Mouse (Mus musculus) c-Kit-negative CD71-positive TER-119-positive erythroid progenitor cells, embryonic 14.5 days (primary cell): ENCODE results near the gene Cit.
A peak's percentile ranks its signal among the peaks of the same experiment; 100 is the strongest.

Experiments
- DNase-seq: peaks from one replicate; pipeline ENCODE4 v3.0.0-alpha.2; 2013; ENCODE audit warnings: low read depth, low spot score

The Cit gene

DNA sequence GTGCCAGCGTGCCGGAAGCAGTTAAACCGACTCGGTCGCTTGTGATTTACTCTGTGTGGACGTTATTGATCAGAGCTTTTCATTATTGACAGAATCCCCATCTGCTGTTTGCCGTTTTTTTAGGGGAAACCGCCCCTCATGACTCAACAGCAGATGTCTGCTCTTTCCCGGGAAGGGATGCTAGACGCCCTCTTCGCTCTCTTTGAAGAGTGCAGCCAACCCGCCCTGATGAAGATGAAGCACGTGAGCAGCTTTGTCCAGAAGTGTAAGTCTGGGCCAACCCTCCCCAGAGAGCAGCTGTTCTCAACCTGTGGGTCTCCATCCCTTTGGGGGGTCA is 5.9 kb downstream of the Cit start:
- no peak for DNase-seq

DNA sequence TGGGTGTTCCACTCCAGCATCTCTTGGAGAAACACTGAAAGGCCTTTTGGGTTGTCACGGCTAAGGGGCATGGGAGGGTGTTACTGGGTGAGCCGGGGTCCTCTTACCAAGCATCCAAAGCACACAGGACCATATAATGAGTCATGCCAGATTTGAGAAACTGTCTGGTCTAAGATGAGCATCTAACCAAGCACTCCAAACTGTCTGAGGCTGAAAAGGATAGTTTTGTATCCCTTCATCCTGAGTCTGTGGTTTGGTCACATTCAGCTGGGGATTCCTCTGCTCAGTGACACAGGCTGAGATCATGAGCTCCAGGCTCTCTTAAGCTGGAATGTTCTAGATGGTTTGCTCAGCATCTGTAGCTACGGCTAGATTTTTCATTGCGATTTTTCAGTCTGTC is 7.4 kb downstream of the Cit start:
- DNase-seq, result no peak

DNA sequence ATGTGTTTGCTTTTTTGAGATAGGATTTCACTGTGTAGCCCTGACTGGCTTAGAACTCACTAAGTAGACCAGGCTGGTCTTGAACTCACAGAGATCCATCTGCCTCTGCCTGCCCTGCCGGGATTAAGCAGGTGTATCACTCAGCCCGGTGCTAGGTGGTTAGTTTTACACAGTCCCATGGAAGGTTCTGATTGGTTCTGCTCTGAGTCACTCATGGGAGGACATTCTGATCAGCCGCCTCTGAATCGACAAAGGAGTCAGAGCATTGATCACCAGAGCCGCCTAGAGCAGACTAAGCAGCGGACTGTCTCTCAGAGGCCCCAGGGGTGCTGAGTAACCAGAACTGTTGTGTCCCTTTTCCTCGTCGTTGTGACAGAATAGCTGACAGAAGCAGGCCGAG is 8.6 kb downstream of the Cit start:
- no peak for DNase-seq

DNA sequence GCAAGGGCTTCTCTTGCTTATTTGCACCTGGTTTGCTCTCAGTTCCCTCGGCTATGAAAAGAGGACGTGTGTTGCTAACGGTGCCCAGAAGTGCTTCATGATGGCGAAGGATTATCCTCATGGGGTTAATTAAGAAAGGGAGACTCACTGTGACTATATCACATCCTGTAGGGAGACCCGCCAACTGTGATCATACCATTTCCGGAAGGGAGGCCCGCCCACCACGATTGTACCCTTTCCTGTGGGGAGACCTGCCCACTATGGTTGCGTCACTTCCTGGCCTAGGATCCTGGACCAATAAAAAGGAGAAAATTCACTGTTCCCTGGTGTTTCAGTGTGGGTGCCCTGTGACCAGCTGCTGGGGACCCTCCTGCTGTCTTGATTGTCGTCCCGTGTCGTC is 9.3 kb downstream of the Cit start:
- DNase-seq, result no peak

DNA sequence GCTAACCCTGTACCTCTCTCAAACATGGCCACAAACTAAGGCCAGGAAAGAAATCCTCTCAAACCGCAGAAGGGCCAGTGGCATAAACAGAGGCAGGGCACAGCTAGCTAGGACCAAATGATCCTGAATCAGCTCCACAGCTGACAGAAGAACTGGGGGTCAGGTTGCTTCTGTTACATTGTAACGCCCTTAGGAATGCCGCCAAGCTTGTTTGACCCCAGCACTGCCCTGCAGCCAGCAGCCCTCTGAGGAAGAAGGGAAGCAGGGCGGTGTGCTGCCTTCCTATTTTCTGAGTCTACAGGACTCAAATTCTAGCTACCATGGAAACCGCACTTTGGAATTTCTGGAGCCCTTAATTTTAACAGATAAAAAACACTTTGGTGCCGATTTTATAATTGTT is 13.6 kb downstream of the Cit start:
- no peak for DNase-seq

DNA sequence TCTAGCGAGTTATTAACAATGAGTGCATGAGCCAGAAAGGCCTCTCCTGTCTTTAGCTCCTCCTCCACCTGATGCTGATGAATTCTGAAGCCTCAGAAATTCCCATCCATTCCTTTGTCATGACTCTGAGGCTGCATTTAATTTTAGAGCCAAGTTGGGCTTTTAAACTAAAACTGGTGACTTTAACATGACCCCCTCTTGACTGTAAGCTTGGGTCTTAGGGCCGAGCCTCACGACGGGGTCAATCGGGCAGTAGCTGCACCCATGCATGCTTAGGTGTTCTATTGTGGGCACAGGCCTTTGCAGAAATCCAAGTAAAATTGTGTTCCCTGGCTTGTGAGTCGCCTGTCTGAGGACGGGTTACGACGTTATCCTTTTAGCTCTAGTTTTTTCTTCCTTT is 14.4 kb downstream of the Cit start:
- no peak for DNase-seq

DNA sequence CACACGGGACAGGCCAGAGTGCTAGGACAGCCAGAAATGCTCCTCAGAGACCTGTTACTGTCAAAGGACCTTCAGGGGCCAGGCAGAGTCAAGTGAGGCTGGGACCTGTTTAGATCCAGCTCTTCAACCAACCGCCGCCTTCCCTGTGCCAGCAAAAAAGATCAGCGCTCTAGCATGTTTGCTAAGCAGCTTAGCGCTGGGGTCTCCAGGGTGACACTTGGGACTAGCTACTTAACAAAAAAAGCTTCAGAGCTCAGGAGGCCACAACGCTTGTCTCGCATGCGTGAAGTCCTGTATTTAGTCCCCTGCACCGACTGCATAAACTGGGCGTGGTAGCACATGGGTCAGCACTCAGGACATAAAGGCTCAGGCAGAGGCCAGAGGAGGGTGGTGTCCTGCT is 16.9 kb downstream of the Cit start:
- DNase-seq, result no peak

DNA sequence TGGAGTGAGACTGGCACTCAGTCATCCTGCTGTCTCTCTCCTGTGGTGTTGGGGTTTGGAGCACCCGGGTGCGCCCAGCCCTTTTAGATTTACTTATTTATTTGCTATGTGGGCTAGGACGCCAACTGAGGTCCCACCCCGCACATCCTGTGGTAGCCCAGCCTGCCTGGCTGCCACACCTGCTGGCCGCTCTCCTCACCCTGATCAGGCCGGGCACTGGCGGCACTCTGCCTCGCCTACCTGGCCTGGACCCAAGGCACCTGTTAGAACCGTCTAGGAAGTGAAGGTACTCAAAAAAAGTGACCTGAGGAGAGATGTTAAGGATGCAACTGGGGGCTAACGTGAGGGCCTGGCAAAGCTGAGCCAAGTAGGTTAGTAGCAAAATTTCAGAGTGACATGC is 17.4 kb downstream of the Cit start:
- DNase-seq, result no peak

DNA sequence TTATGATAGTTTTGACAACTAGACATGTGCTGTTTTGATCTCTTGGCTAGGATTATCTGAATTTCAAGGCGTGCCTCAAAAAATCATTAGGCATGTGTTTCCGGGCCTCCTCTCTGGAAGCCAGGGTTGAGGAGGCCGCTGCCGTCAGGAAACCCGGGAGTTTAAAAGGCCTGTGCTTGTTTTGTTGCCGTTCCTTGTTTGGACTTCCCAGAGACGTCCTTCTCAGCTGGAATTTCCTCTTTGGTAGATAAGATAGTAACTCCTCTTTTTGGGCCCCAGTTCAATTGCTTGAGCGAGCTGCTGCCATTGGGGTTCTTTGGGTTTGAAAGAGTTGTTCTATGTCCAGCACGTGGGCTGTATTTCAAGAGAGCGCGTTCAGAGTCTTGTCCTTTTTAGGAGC is 21.2 kb downstream of the Cit start:
- DNase-seq, result no peak

DNA sequence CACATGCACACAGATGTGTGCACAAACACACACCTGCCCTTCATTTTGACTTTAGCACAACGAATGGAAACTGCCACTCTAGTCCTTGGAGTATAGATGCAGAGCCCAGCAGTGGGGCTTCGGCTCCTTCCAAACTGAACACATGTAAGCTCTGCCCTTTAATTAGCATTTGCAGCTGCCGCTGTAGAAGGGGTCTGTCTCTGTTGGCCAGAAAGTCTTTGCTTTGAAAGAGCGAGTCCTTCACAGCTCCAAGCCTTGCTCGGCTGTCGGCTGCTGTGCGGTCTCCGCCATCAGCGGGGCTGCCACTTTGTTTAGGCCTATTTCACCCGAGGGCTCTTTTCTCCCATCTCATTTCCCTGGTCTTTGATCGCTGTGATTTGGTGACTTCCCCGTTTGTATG is 23.5 kb downstream of the Cit start:
- DNase-seq, result no peak

DNA sequence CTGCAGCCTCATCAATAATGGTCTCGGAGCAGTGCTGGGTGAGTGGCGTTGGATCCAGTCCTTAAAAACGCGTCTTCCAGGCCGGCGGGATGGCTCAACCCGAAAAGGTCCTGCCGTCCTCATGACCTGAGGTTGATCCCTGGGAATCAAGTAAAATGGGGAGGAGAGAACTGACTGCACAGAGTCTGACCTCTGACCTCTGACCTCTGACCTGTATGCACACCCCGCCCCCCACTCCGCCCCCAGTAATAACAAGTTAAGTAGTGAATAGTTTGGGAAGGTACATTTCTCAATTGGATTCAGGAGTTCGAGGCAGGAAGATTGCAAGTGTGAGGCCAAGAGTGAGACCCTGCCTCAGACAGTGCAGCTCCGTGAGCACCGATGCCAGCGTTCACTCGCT is 24.1 kb downstream of the Cit start:
- no peak for DNase-seq

DNA sequence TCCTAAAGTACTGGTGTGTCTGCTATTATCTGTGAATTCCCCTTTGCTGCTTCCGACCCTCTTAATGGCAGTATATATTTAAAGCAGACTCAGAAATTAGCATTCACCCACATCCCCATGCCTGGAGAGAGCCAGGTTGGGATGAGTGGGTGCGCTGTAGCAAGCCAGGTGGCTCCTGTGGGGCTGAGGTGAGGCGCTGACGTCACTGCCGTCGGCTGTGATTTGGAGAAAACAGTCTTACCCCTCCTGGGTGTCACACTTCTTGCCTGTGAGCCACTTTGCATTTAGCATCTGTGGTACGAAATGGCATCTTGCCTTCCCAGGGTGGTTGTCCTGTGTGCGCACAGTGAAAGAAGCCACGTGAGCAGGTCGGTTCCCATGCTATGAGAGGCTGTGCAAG is 26.1 kb downstream of the Cit start:
- DNase-seq, result no peak

DNA sequence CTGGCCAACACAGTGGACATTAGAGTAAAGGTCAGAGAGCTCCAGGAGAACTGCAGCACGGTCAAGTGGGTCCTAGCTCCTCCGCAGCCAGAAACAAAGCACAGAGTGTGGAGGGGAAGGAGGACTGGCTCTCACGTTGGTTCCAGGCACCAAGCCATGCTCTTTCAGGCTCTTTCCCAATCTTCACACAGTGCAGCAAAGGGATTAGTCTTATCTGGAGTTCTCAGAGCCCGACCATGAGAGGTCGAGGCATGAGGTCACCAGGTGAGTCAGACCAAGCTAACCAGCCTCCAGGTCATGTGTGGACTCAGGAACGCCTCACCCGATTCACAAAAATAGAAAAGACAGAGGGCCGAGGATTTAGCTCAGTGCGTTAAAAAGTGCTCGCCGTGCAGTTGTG is 27.0 kb downstream of the Cit start:
- DNase-seq, result no peak

DNA sequence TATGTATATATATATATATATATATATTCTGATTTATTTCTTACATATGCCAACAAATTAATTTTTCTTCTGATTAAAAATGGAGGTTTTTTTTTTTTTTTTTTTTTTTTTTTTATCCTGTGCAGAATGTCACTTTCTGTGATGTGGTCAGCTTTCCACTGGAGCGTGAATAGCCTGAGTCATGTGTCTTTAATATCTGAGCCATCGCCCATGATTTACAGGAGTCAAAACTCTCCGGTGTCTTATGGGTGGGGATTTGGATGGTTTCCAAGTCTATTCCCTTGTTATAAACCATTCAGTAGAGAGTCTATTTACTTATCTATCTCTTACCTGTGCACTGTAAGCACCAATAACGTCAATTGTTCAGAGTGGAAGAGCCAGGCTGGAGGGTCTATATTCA is 27.9 kb downstream of the Cit start:
- no peak for DNase-seq

DNA sequence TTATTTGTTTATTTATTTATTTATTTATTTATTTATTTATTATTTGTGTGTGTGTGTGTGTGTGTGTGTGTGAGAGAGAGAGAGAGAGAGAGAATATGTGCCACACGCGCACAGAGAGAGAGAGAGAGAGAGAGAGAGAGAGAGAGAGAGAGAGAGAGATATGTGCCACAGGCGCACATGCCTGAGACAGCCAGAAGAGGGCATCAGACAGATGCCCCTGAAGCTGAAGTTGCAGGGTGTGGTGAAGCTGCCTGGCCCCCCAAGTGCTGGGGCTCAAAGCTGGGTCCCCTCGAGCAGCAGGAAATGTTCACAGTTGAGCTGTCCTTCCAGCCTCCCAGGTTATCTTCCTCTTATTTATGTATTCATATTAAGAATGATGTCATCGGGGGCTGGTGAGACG is 32.3 kb downstream of the Cit start:
- no peak for DNase-seq

DNA sequence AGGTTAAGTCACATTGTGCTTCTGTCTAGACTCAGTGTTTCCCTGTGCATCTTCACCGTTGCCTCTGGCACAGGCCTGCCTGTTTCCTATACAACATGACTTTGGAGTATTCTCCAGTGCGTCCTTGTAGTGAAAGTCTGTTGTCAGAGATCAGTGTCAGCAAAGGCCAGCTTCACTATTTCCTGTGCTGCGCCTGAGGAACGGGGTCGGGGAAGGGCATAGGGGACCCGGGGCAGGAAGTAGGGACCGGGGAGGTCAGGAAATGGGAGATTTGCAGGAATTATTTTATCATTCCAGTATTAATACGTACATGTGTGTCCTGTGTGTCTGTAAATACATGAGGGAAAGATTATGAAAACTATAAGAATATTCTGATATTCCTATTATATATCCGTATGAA is 37.1 kb downstream of the Cit start:
- DNase-seq, result no peak

DNA sequence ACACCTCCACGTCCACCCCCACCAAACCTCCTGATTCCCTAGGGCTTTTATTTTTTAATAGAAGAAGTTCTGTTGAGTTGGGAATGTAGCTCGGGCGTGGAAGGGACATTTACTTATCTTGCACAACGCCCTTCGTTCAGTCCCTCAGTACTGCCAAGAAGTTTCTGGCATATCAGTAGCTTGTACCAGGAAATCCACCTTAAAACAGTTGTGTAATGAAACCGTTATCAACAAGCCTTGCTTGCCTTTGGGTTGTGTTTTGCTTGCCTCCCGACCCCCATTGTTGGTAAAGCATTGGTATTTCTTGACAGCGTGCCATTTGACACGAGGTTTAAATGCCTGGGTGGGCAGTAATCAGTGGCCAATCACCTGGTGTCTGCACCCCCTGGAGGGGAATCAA is 39.4 kb downstream of the Cit start:
- peak; percentile 16 for DNase-seq

DNA sequence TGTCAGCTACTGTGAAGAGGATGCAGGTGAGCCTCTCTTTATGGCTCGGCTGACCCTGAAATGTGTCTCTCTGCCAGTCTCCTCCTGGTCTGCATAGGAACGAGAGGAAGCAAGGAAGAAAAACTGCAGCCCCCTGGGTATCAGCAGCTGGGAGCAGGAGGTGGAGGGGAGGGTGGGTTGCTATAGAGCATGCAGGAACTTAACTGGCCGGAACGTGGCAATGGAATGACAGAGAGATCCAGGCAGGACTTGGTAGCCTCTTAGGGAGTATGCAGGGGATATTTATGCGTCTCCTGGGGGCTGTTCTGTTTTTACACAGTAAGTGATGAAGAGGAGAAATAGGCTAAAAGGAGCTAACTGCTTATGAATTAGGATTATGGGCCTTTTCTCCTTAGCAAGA is 48.7 kb downstream of the Cit start:
- DNase-seq, result no peak

DNA sequence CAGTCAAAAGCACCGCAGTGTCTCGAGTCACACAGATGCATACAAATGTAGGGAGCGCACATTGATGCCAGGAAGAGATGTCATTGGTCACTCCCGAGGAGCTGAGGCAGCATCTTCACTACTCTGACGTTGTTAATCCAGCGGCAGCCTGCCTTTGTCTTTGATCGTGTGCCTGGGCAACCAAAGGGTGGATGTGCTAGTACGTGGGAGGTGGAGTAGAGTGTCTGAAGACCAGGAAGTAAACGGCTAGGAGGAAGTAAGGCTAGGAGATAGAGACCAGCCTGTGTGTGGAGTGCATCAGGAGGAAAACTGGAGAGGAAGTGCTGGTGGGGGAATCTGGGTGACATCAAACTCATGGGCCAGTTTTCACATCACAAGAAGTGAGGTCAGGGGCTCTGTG is 52.0 kb downstream of the Cit start:
- DNase-seq, result no peak

DNA sequence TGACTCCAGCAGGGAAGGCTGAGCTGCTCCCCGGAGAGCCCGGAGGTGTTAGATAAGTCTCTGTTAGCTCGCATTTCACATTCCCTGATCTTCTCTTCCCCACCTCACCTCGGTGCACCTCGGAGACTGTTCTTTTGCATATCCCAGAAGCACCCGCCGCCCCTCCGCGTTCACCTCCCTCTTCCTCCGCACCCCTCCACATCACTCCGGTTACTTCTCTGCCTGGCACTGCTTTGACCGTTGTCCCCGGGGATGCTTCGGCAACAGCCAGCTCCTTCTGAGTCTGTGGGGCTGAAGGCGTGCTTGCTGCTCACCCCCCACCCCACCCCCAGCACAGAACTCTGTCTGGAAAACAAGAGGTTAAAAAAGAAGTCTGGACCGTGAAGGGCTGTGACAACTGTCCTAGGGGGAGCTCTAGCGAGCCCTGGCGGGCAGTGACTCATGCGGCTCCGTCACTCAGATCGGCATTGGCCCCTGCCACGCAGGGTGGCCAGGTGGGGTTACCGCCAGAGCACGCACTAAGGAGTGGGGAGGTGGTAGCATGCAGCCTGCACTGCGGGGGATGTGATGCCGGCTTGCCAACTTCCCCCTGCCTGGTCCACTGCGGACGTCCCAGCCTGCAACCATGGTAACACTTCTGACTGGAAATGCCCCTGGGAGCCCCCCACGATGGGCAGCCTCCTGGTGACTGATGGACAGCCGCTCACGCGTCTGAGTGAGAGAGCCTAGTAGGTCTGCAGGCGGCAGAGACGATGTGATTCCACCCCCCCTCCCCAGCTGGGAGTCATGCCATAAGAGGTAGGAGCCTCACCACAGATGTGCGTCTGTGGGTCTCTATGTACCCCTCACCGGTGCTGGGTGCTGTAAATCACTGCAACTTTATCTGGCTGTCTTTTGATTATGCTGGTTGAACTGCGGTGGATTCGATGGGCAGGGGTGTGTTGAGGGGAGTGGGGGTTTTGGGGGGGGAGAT is 62.2 kb downstream of the Cit start:
- no peak for DNase-seq

DNA sequence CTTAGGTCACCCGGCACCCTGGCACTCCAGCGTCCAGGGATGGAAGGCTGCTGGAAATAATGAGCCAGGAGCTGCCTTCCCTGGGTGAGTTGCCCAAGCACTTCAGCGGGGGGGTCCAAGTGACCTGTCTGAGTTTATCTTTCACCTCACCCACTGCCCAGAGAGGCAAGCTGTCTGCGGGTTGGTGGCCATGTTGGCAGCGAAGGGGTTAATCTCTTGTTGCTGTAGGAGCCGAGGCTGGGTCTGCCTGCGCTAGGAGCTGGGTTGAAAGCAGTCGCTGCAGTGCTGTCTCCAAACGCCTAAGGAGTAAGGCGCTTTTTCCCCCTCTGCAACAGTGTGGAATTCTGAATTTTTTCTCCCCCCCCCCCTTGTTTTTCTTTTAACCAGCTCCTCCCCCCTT is 63.2 kb downstream of the Cit start:
- no peak for DNase-seq

DNA sequence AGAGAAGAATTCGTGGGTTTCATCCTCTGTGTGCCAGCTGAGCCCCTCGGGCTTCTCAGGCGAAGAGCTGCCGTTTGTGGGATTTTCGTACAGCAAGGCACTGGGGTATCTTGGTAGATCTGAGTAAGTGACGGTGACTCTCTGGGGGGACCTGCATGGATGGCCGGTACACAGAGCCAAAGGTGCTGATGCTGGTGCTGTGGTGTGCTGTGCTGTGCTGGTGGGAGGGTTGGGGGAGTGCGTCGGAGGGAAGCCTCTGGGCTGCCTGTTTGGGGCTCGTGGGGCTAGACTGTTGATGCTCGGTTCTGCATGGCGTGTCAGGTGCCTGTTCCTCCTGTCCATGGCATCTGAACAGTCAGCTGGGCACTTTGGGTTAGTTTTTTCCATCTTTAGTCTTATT is 63.6 kb downstream of the Cit start:
- no peak for DNase-seq

DNA sequence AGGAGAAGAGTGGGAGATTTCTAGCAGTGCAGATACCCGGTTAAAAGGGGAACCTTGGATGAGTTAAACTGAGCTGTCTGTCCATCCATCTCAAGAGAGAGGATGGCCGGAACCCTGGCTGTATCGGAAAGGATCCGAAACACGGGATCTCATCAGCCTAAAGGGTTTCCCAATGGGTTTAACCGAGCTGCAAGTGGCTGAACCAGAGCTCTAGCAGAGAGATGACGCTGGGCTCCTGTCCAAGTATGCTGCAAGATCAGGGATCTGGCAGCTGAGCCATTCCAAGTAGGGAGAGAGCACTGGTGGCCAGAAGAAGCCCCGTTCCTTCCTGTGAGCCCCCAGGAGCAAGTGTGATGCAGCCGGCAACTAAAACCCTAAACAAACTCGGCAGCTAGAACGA is 64.0 kb downstream of the Cit start:
- DNase-seq, result no peak

DNA sequence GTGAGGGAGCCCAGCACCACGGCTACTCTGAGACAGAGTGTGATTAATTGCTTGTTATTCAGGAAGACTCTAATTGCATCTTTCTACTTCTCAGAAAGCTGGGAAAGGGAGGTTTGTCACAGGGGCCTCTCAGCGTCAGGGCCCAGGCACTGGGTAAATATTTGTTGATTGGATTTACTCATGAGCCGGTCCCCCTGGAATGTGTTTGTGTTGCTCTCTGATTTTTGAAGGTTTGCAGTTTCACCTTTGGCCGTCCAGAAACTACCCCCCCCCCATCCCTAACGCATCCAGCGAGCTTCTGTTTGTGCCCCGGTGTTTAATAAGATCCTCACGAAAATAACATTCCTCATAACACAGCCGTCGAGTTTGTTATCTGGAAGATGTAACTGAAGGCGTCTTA is 65.4 kb downstream of the Cit start:
- DNase-seq, result no peak
